ENCODE assay signal across 12 mouse cellular contexts in genomic region chr6:94336168-94336567, GRCm38 (mm10). TPM values are rescaled to one million over a fixed set of nuclear protein-coding genes. Genes with fewer than 3 reads are reported as not detected.
DNase-seq lines count a peak whose midpoint lies in the region; ATAC-seq lines count a peak whose summit lies in the region.
"Had no signal": no experiment of that assay in that cellular context is flagged by ENCODE, and none has a peak within 500 bp of the region (broad histone marks: within the 10 kb centered on the region; RNA-seq: fewer than 3 reads in every experiment).

No protein-coding gene starts in this region.

- no peak overlapping the region for H3K27ac ChIP-seq in forebrain, embryonic 11.5 days (ENCODE audit: low read depth, low read length)
- H3K27ac ChIP-seq in forebrain, embryonic 12.5 days = no peak overlapping the region
- no peak overlapping the region for H3K27ac ChIP-seq in midbrain, embryonic 14.5 days (replicated peaks; ENCODE audit: low read depth, low read length)
- no peak overlapping the region for H3K27ac ChIP-seq in midbrain, embryonic 15.5 days
- H3K27ac ChIP-seq in limb, embryonic 10.5 days = peak overlapping the region; percentile 76
- H3K27ac ChIP-seq: forebrain, embryonic 13.5 days had no signal

- H3K4me1 ChIP-seq in forebrain, embryonic 11.5 days (replicated peaks; ENCODE audit: control insufficient read depth, insufficient read depth, low read length) = no peaks in the 10 kb centered on the region
- H3K4me1 ChIP-seq in forebrain, embryonic 12.5 days = no peaks in the 10 kb centered on the region
- H3K4me1 ChIP-seq in midbrain, embryonic 14.5 days (ENCODE audit: control insufficient read depth, insufficient read depth, low read length) = no peaks in the 10 kb centered on the region
- H3K4me1 ChIP-seq in midbrain, embryonic 15.5 days = no peaks in the 10 kb centered on the region
- H3K4me1 ChIP-seq in limb, embryonic 10.5 days = peaks cover 40% of the 10 kb centered on the region
- H3K4me1 ChIP-seq: forebrain, embryonic 13.5 days had no signal

- no peaks in the 10 kb centered on the region for H3K36me3 ChIP-seq in forebrain, embryonic 11.5 days (ENCODE audit: control insufficient read depth, insufficient read depth, low read length)
- H3K36me3 ChIP-seq in forebrain, embryonic 12.5 days (replicated peaks) = no peaks in the 10 kb centered on the region
- H3K36me3 ChIP-seq in midbrain, embryonic 14.5 days (ENCODE audit: control insufficient read depth, insufficient read depth, low read length) = no peaks in the 10 kb centered on the region
- no peaks in the 10 kb centered on the region for H3K36me3 ChIP-seq in midbrain, embryonic 15.5 days (replicated peaks)
- no peaks in the 10 kb centered on the region for H3K36me3 ChIP-seq in limb, embryonic 10.5 days

- no peak overlapping the region for H3K4me2 ChIP-seq in forebrain, embryonic 11.5 days (ENCODE audit: low read depth, low read length, severe bottlenecking)
- H3K4me2 ChIP-seq in forebrain, embryonic 12.5 days = no peak overlapping the region
- H3K4me2 ChIP-seq in midbrain, embryonic 14.5 days (ENCODE audit: low read length) = no peak overlapping the region
- H3K4me2 ChIP-seq in midbrain, embryonic 15.5 days = no peak overlapping the region
- H3K4me2 ChIP-seq: forebrain, embryonic 13.5 days had no signal

- no peak overlapping the region for H3K4me3 ChIP-seq in forebrain, embryonic 11.5 days (ENCODE audit: low read depth, low read length)
- no peak overlapping the region for H3K4me3 ChIP-seq in forebrain, embryonic 12.5 days (replicated peaks)
- no peak overlapping the region for H3K4me3 ChIP-seq in midbrain, embryonic 14.5 days (replicated peaks; ENCODE audit: low read depth, low read length)
- no peak overlapping the region for H3K4me3 ChIP-seq in midbrain, embryonic 15.5 days
- H3K4me3 ChIP-seq in limb, embryonic 10.5 days = no peak overlapping the region; the same call in 1 of the 2 replicates
- H3K4me3 ChIP-seq: forebrain, embryonic 13.5 days had no signal

- H3K9me3 ChIP-seq in forebrain, embryonic 11.5 days (ENCODE audit: control insufficient read depth, low read length) = no peaks in the 10 kb centered on the region
- no peaks in the 10 kb centered on the region for H3K9me3 ChIP-seq in forebrain, embryonic 12.5 days
- no peaks in the 10 kb centered on the region for H3K9me3 ChIP-seq in midbrain, embryonic 14.5 days (ENCODE audit: control insufficient read depth, low read length)
- no peaks in the 10 kb centered on the region for H3K9me3 ChIP-seq in midbrain, embryonic 15.5 days
- H3K9me3 ChIP-seq in limb, embryonic 10.5 days (replicated peaks) = no peaks in the 10 kb centered on the region
- H3K9me3 ChIP-seq: forebrain, embryonic 13.5 days had no signal

- H3K9ac ChIP-seq in forebrain, embryonic 11.5 days (ENCODE audit: low read length) = no peak overlapping the region
- no peak overlapping the region for H3K9ac ChIP-seq in forebrain, embryonic 12.5 days
- H3K9ac ChIP-seq in midbrain, embryonic 14.5 days (replicated peaks; ENCODE audit: low read length) = no peak overlapping the region
- no peak overlapping the region for H3K9ac ChIP-seq in midbrain, embryonic 15.5 days
- H3K9ac ChIP-seq: forebrain, embryonic 13.5 days had no signal

- 65% methylated on average over 6 of the region's 6 CpGs for WGBS in forebrain, embryonic 11.5 days
- 65% methylated on average over 6 of the region's 6 CpGs for WGBS in forebrain, embryonic 12.5 days
- 70% methylated on average over 6 of the region's 6 CpGs for WGBS in midbrain, embryonic 14.5 days
- WGBS in midbrain, embryonic 15.5 days = 64% methylated on average over 6 of the region's 6 CpGs
- 7% methylated on average over 6 of the region's 6 CpGs for WGBS in limb, embryonic 10.5 days

- ATAC-seq in forebrain, embryonic 11.5 days (replicated peaks; ENCODE audit: low FRiP score) = no peak
- no peak for ATAC-seq in forebrain, embryonic 12.5 days (ENCODE audit: low FRiP score)
- no peak for ATAC-seq in midbrain, embryonic 14.5 days (ENCODE audit: low FRiP score, low TSS enrichment)
- ATAC-seq in midbrain, embryonic 15.5 days (replicated peaks) = no peak
- ATAC-seq: forebrain, embryonic 13.5 days had no signal

- H3K27me3 ChIP-seq in forebrain, embryonic 11.5 days (ENCODE audit: control insufficient read depth, insufficient read depth, low read length) = no peaks in the 10 kb centered on the region
- H3K27me3 ChIP-seq in forebrain, embryonic 12.5 days = no peaks in the 10 kb centered on the region
- no peaks in the 10 kb centered on the region for H3K27me3 ChIP-seq in midbrain, embryonic 14.5 days (ENCODE audit: control insufficient read depth, insufficient read depth, low read length)
- no peaks in the 10 kb centered on the region for H3K27me3 ChIP-seq in midbrain, embryonic 15.5 days (replicated peaks)
- H3K27me3 ChIP-seq in limb, embryonic 10.5 days (ENCODE audit: low read depth, poor library complexity, severe bottlenecking) = no peaks in the 10 kb centered on the region
- H3K27me3 ChIP-seq: forebrain, embryonic 13.5 days had no signal

- peak; percentile 52 for DNase-seq in forebrain, embryonic 11.5 days (ENCODE audit: low spot score)
- peak; percentile 7 for DNase-seq in midbrain, embryonic 14.5 days
- DNase-seq in limb, embryonic 10.5 days (ENCODE audit: low spot score) = peak; percentile 76
- no peak for DNase-seq in spleen, adult 18-20 months
- no peak for DNase-seq in lung, postnatal 10 days
- DNase-seq in urinary bladder, adult 2 months (ENCODE audit: low spot score) = no peak
- DNase-seq: cerebellum, adult 9-11 months; gastrocnemius, postnatal 36 days; liver had no signal

RNA-seq across cellular contexts. Expression of gene Magi1, which starts 52.5 kb away (rescaled TPM):
- polyA plus RNA-seq in forebrain, embryonic 11.5 days (2014; fragmentation: Nextera tagmentation; extraction: Ambion mirVana) = 42.1 and 44.3 TPM in 2 replicates
- 45.5 and 52.2 TPM in 2 replicates for polyA plus RNA-seq in forebrain, embryonic 12.5 days (2016; fragmentation: Nextera tagmentation; extraction: Ambion mirVana)
- polyA plus RNA-seq in midbrain, embryonic 14.5 days (2014; fragmentation: Nextera tagmentation; extraction: Ambion mirVana) = 34.9 and 41.8 TPM in 2 replicates
- polyA plus RNA-seq in midbrain, embryonic 15.5 days (2015; fragmentation: Nextera tagmentation; extraction: Ambion mirVana) = 35.0 and 38.2 TPM in 2 replicates
- 10.4 and 16.7 TPM in 2 replicates for polyA plus RNA-seq in limb, embryonic 10.5 days (2016; fragmentation: Nextera tagmentation; extraction: Ambion mirVana)
- 9.6 and 14.1 TPM in 2 replicates for polyA plus RNA-seq in urinary bladder, adult 2 months (2012; rRNA removed)

Comparison
In these comparisons a context has a peak if more than half of its experiments do, and no peak if none do; other contexts are left out.
1. DNase-seq: peak in forebrain, embryonic 11.5 days (single experiment), midbrain, embryonic 14.5 days (single experiment) and limb, embryonic 10.5 days (single experiment); none in spleen, adult 18-20 months (0 of 2), lung, postnatal 10 days (single experiment) and urinary bladder, adult 2 months (single experiment).